Mouse (Mus musculus): ENCODE measurements around the gene Phlpp1. TPM values are rescaled to one million over a fixed set of nuclear protein-coding genes. Genes with fewer than 3 reads are reported as not detected.

The Phlpp1 gene
- total and polyA plus RNA-seq, 3 experiments, result 14.8 to 38.4 (median 20.9) TPM

DNA sequence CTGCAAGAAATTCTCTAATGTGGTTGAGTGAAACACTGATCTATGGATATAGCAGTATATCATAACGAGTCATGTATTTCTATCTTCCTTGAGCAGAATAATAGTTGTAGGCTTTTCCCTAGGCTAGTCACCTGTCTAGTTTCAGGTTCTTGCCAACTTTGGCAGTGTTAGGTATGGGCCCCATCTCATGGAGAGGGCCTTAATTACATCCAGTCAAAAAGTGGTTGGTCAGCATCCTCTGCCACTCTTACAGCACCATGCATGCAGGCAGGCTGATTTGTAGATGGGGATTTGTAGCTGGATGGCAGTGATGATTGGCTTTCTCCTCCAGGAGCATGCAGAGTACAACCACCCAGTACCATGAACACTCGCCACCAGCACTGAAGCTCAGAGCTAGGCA lies 202.7 kb downstream of the Phlpp1 start:
- H3K4me3 ChIP-seq (replicated peaks in 1 of 3; ENCODE audit: low read depth in 2 of 3, low read length in 2 of 3, poor library complexity in 1 of 3), result no peak overlapping the region
- no peaks in the 10 kb centered on the region for H3K27me3 ChIP-seq (replicated peaks)
- no peak overlapping the region for H3K9ac ChIP-seq (ENCODE audit: insufficient read depth, low read depth)
- dilution Hi-C loops (cut with MboI; ENCODE audit: extremely low pct_ligation_motif_present, extremely low pct_unique_long_range_greater_than_20kb, low sequenced_read_pairs) (no loop called here), in situ Hi-C loops (cut with MboI; ENCODE audit: low pct_ligation_motif_present, low pct_unique_long_range_greater_than_20kb, low sequenced_read_pairs) (no loop called here)
- TF ChIP-seq MAZ (IDR thresholded peaks at IDR 0.05; ENCODE audit: low read depth, low read length) (0 out of 2 replicates have a peak, but pooled peaks have one; percentile 39), CTCF (conservative IDR thresholded peaks at IDR 0.05 in 1 of 2, IDR thresholded peaks at IDR 0.05 in 1 of 2; ENCODE audit: low read depth in 2 of 2, low read length in 2 of 2) (peak in 1 of 2 experiments; percentile 56; a peak in 2 of 4 replicates), SMC3 (IDR thresholded peaks at IDR 0.05; ENCODE audit: low read depth, low read length) (peak; percentile 53), GABPA (IDR thresholded peaks at IDR 0.05; ENCODE audit: insufficient replicate concordance, low read depth, low read length) (no peak), EP300 (IDR thresholded peaks at IDR 0.05; ENCODE audit: low read length) (no peak), KAT2A (IDR thresholded peaks at IDR 0.05; ENCODE audit: insufficient replicate concordance, low read length) (no peak), ZNF384 (IDR thresholded peaks at IDR 0.05; ENCODE audit: low read depth, low read length) (no peak), USF1 (IDR thresholded peaks at IDR 0.05; ENCODE audit: low read depth, low read length) (no peak), POLR2AphosphoS2 (IDR thresholded peaks at IDR 0.05; ENCODE audit: low read depth, low read length) (no peak), MAFK (IDR thresholded peaks at IDR 0.05; ENCODE audit: insufficient replicate concordance, low read length) (0 out of 2 replicates have a peak, but pooled peaks have one; percentile 32), JUN (IDR thresholded peaks at IDR 0.05; ENCODE audit: insufficient read depth, low read depth, low read length) (no peak), MEF2A (IDR thresholded peaks at IDR 0.05; ENCODE audit: borderline replicate concordance, low read depth, low read length) (no peak), IRF4 (IDR thresholded peaks at IDR 0.05; ENCODE audit: low read depth, low read length) (0 out of 2 replicates have a peak, but pooled peaks have one; percentile 15), RAD21 (IDR thresholded peaks at IDR 0.05; ENCODE audit: low read depth, low read length) (peak; percentile 63)
- DNase-seq (ENCODE audit: extremely low read depth), result peak; percentile 38
- no peak overlapping the region for H3K4me2 ChIP-seq (ENCODE audit: insufficient read depth, low read depth, poor library complexity, severe bottlenecking)
- H3K4me1 ChIP-seq (ENCODE audit: control insufficient read depth in 1 of 2, insufficient read depth in 2 of 2), result peaks cover 14 to 68% of the 10 kb centered on the region in 2 experiments
- no peaks in the 10 kb centered on the region for H3K9me3 ChIP-seq (replicated peaks; ENCODE audit: low read length)
- H3K36me3 ChIP-seq (replicated peaks in 1 of 2; ENCODE audit: control insufficient read depth in 1 of 2, insufficient read depth in 1 of 2, low read length in 1 of 2), result peaks cover 5 to 62% of the 10 kb centered on the region in 2 experiments
- no peaks in the 10 kb centered on the region for H3K79me2 ChIP-seq (replicated peaks; ENCODE audit: control insufficient read depth, extremely low read depth, insufficient read depth, poor library complexity, severe bottlenecking)
- peak overlapping the region; percentile 25; the same call in 1 of the 2 replicates for H3K27ac ChIP-seq (ENCODE audit: insufficient read depth, low read depth)

DNA sequence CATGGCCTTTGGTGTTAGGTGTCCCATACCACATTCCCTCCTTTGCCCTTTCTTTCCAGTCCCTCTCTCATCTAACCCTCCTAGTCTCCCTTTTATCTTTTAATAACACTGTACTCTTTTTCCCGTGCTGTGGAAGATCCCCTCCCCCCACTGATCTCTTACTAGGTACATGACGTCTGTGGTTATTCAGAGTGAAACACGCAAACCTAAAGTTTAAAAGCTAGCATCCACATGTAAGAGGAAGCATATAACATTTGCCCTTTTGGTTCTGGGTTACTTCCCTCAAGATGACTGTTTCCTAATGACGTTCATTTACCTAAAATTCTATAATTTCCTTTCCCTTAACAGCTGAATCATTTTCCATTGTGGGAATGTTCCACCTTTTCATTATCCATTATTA lies 203.4 kb downstream of the Phlpp1 start:
- DNase-seq (ENCODE audit: extremely low read depth), result peak; percentile 67
- no peaks in the 10 kb centered on the region for H3K79me2 ChIP-seq (replicated peaks; ENCODE audit: control insufficient read depth, extremely low read depth, insufficient read depth, poor library complexity, severe bottlenecking)
- H3K9ac ChIP-seq (ENCODE audit: insufficient read depth, low read depth), result no peak overlapping the region; the same call in 1 of the 2 replicates
- dilution Hi-C loops (cut with MboI; ENCODE audit: extremely low pct_ligation_motif_present, extremely low pct_unique_long_range_greater_than_20kb, low sequenced_read_pairs), result no loop called here
- H3K4me1 ChIP-seq (ENCODE audit: control insufficient read depth in 1 of 2, insufficient read depth in 2 of 2), result peaks cover 14 to 63% of the 10 kb centered on the region in 2 experiments
- H3K27me3 ChIP-seq (replicated peaks), result no peaks in the 10 kb centered on the region
- H3K36me3 ChIP-seq (replicated peaks in 1 of 2; ENCODE audit: control insufficient read depth in 1 of 2, insufficient read depth in 1 of 2, low read length in 1 of 2), result peaks cover 7 to 62% of the 10 kb centered on the region in 2 experiments
- H3K4me2 ChIP-seq (ENCODE audit: insufficient read depth, low read depth, poor library complexity, severe bottlenecking), result peak overlapping the region; percentile 24; the same call in 1 of the 2 replicates
- no peak overlapping the region for H3K4me3 ChIP-seq (replicated peaks in 1 of 3; ENCODE audit: low read depth in 2 of 3, low read length in 2 of 3, poor library complexity in 1 of 3)
- H3K9me3 ChIP-seq (replicated peaks; ENCODE audit: low read length), result no peaks in the 10 kb centered on the region
- H3K27ac ChIP-seq (ENCODE audit: insufficient read depth, low read depth), result no peak overlapping the region
- in situ Hi-C loops (cut with MboI; ENCODE audit: low pct_ligation_motif_present, low pct_unique_long_range_greater_than_20kb, low sequenced_read_pairs), result no loop called here
- TF ChIP-seq HCFC1 (IDR thresholded peaks at IDR 0.05; ENCODE audit: low read depth, low read length) (no peak), USF2 (conservative IDR thresholded peaks at IDR 0.05; ENCODE audit: low read depth, low read length) (no peak), EP300 (IDR thresholded peaks at IDR 0.05; ENCODE audit: low read length) (peak; percentile 89), IRF4 (IDR thresholded peaks at IDR 0.05; ENCODE audit: low read depth, low read length) (peak; percentile 91), TCF12 (IDR thresholded peaks at IDR 0.05; ENCODE audit: low read depth, low read length) (peak; percentile 49), MYC (IDR thresholded peaks at IDR 0.05; ENCODE audit: low read depth, low read length) (peak; percentile 61; the same call in 1 of the 2 replicates), POLR2A (IDR thresholded peaks at IDR 0.05; ENCODE audit: low read depth, low read length) (no peak), ETS1 (conservative IDR thresholded peaks at IDR 0.05; ENCODE audit: low read depth, low read length) (peak; percentile 81), RCOR1 (conservative IDR thresholded peaks at IDR 0.05; ENCODE audit: low read depth, low read length) (0 out of 2 replicates have a peak, but pooled peaks have one; percentile 33), UBTF (IDR thresholded peaks at IDR 0.05; ENCODE audit: low read depth, low read length) (no peak), NRF1 (IDR thresholded peaks at IDR 0.05; ENCODE audit: low read depth, low read length) (no peak), JUN (IDR thresholded peaks at IDR 0.05; ENCODE audit: insufficient read depth, low read depth, low read length) (peak; percentile 68), MXI1 (IDR thresholded peaks at IDR 0.05; ENCODE audit: low read depth, low read length) (no peak), MEF2A (IDR thresholded peaks at IDR 0.05; ENCODE audit: borderline replicate concordance, low read depth, low read length) (peak; percentile 81), JUND (conservative IDR thresholded peaks at IDR 0.05; ENCODE audit: low read depth, low read length) (peak; percentile 64; the same call in 1 of the 2 replicates), NELFE (IDR thresholded peaks at IDR 0.05; ENCODE audit: low read depth, low read length) (no peak), CTCF (conservative IDR thresholded peaks at IDR 0.05 in 1 of 2, IDR thresholded peaks at IDR 0.05 in 1 of 2; ENCODE audit: low read depth in 2 of 2, low read length in 2 of 2) (no peak), SMC3 (IDR thresholded peaks at IDR 0.05; ENCODE audit: low read depth, low read length) (no peak), GABPA (IDR thresholded peaks at IDR 0.05; ENCODE audit: insufficient replicate concordance, low read depth, low read length) (no peak), RAD21 (IDR thresholded peaks at IDR 0.05; ENCODE audit: low read depth, low read length) (no peak), ZMIZ1 (IDR thresholded peaks at IDR 0.05; ENCODE audit: low read depth, low read length) (no peak), CHD2 (IDR thresholded peaks at IDR 0.05; ENCODE audit: low read length) (peak; percentile 82), SIN3A (IDR thresholded peaks at IDR 0.05; ENCODE audit: low read length) (0 out of 2 replicates have a peak, but pooled peaks have one; percentile 42), USF1 (IDR thresholded peaks at IDR 0.05; ENCODE audit: low read depth, low read length) (no peak), ZKSCAN1 (IDR thresholded peaks at IDR 0.05; ENCODE audit: borderline replicate concordance, low read depth, low read length) (no peak)

Measured in CH12.LX (cell line).